Mouse (Mus musculus): ENCODE measurements around the gene Rab34. TPM values are rescaled to one million over a fixed set of nuclear protein-coding genes. Genes with fewer than 3 reads are reported as not detected.

Rab34 gene
- polyA plus RNA-seq, 1 experiment: 36.1 TPM

GRCm38 (mm10) chr11:78151161-78151560 lies 37.1 kb upstream of the Rab34 start:
- peak; percentile 70 for TF ChIP-seq CTCF (IDR thresholded peaks at IDR 0.05; ENCODE audit: low read depth, low read length)
- TF ChIP-seq EP300 (IDR thresholded peaks at IDR 0.05; ENCODE audit: insufficient read depth, low read depth, low read length): no peak
- no peak for TF ChIP-seq POLR2A (IDR thresholded peaks at IDR 0.05; ENCODE audit: insufficient read depth, low read length)
- Histone ChIP-seq H3K9ac (ENCODE audit: low read depth, poor library complexity, severe bottlenecking) (no peak overlapping the region), H3K27ac (ENCODE audit: insufficient read depth, low read length) (no peak overlapping the region), H3K36me3 (ENCODE audit: control insufficient read depth, insufficient read depth, low read length, poor library complexity, severe bottlenecking) (peaks cover 9% of the 10 kb centered on the region), H3K4me1 (ENCODE audit: control insufficient read depth, insufficient read depth, low read length) (no peaks in the 10 kb centered on the region), H3K27me3 (ENCODE audit: control insufficient read depth, insufficient read depth, low read length, poor library complexity, severe bottlenecking) (no peaks in the 10 kb centered on the region), H3K9me3 (replicated peaks; ENCODE audit: control insufficient read depth, insufficient read depth, low read length, poor library complexity, severe bottlenecking) (no peaks in the 10 kb centered on the region), H3K4me3 (ENCODE audit: low read depth, low read length) (no peak overlapping the region)

GRCm38 (mm10) chr11:78152299-78153231 lies 35.7 kb upstream of the Rab34 start:
- Histone ChIP-seq H3K27me3 (ENCODE audit: control insufficient read depth, insufficient read depth, low read length, poor library complexity, severe bottlenecking) (no peaks in the 10 kb centered on the region), H3K4me1 (ENCODE audit: control insufficient read depth, insufficient read depth, low read length) (no peaks in the 10 kb centered on the region), H3K9me3 (replicated peaks; ENCODE audit: control insufficient read depth, insufficient read depth, low read length, poor library complexity, severe bottlenecking) (no peaks in the 10 kb centered on the region), H3K4me3 (ENCODE audit: low read depth, low read length) (no peak overlapping the region), H3K36me3 (ENCODE audit: control insufficient read depth, insufficient read depth, low read length, poor library complexity, severe bottlenecking) (peaks cover 13% of the 10 kb centered on the region), H3K9ac (ENCODE audit: low read depth, poor library complexity, severe bottlenecking) (no peak overlapping the region), H3K27ac (ENCODE audit: insufficient read depth, low read length) (no peak overlapping the region)
- TF ChIP-seq CTCF (IDR thresholded peaks at IDR 0.05; ENCODE audit: low read depth, low read length) (no peak), POLR2A (IDR thresholded peaks at IDR 0.05; ENCODE audit: insufficient read depth, low read length) (no peak), EP300 (IDR thresholded peaks at IDR 0.05; ENCODE audit: insufficient read depth, low read depth, low read length) (no peak)

DNA sequence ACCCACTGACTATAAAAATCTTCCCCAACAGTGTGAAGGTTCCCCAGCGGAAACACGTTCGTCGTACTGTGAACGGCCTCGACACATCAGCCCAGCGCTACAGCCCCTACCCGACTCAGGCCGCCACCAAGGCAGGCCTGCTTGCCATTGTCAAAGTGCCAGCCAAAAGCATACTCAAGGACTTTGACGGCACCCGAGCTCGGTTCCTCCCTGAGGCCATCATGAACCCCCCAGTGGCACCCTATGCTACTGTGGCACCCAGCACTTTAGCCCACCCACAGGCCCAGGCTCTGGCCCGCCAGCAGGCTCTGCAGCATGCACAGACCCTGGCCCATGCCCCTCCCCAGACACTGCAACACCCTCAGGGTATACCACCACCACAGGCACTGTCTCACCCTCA lies 34.5 kb upstream of the Rab34 start:
- Histone ChIP-seq H3K4me1 (ENCODE audit: control insufficient read depth, insufficient read depth, low read length) (no peaks in the 10 kb centered on the region), H3K27me3 (ENCODE audit: control insufficient read depth, insufficient read depth, low read length, poor library complexity, severe bottlenecking) (no peaks in the 10 kb centered on the region), H3K36me3 (ENCODE audit: control insufficient read depth, insufficient read depth, low read length, poor library complexity, severe bottlenecking) (peaks cover 25% of the 10 kb centered on the region), H3K4me3 (ENCODE audit: low read depth, low read length) (no peak overlapping the region), H3K9me3 (replicated peaks; ENCODE audit: control insufficient read depth, insufficient read depth, low read length, poor library complexity, severe bottlenecking) (no peaks in the 10 kb centered on the region), H3K27ac (ENCODE audit: insufficient read depth, low read length) (no peak overlapping the region), H3K9ac (ENCODE audit: low read depth, poor library complexity, severe bottlenecking) (no peak overlapping the region)
- TF ChIP-seq POLR2A (IDR thresholded peaks at IDR 0.05; ENCODE audit: insufficient read depth, low read length): no peak
- no peak for TF ChIP-seq CTCF (IDR thresholded peaks at IDR 0.05; ENCODE audit: low read depth, low read length)
- TF ChIP-seq EP300 (IDR thresholded peaks at IDR 0.05; ENCODE audit: insufficient read depth, low read depth, low read length): no peak

DNA sequence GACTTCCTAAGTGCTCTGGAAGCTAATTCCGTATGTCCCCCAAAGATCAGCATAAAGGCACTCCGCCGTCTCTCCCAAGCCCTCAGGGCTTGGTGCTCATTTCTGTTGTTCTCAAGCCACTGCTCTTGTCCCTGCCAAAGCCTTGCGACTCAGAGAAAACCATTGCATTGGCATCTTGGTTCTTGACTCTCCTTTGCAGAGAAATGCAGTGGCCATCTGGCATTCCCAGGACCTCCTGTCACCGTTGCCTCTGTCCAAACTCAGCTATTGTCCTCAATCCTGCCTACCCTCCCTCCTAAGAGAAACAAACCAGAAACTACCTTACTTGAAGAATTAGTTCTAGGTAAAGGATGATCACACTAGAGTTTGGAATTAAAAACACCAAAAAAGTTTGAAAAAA lies 32.6 kb upstream of the Rab34 start:
- H3K27ac ChIP-seq (ENCODE audit: insufficient read depth, low read length): no peak overlapping the region
- peaks cover 41% of the 10 kb centered on the region for H3K36me3 ChIP-seq (ENCODE audit: control insufficient read depth, insufficient read depth, low read length, poor library complexity, severe bottlenecking)
- H3K9me3 ChIP-seq (replicated peaks; ENCODE audit: control insufficient read depth, insufficient read depth, low read length, poor library complexity, severe bottlenecking): no peaks in the 10 kb centered on the region
- H3K4me1 ChIP-seq (ENCODE audit: control insufficient read depth, insufficient read depth, low read length): no peaks in the 10 kb centered on the region
- H3K27me3 ChIP-seq (ENCODE audit: control insufficient read depth, insufficient read depth, low read length, poor library complexity, severe bottlenecking): no peaks in the 10 kb centered on the region
- TF ChIP-seq CTCF (IDR thresholded peaks at IDR 0.05; ENCODE audit: low read depth, low read length) (no peak), POLR2A (IDR thresholded peaks at IDR 0.05; ENCODE audit: insufficient read depth, low read length) (no peak), EP300 (IDR thresholded peaks at IDR 0.05; ENCODE audit: insufficient read depth, low read depth, low read length) (no peak)
- H3K9ac ChIP-seq (ENCODE audit: low read depth, poor library complexity, severe bottlenecking): no peak overlapping the region
- no peak overlapping the region for H3K4me3 ChIP-seq (ENCODE audit: low read depth, low read length)

GRCm38 (mm10) chr11:78156156-78156699 lies 32.0 kb upstream of the Rab34 start:
- H3K27me3 ChIP-seq (ENCODE audit: control insufficient read depth, insufficient read depth, low read length, poor library complexity, severe bottlenecking): no peaks in the 10 kb centered on the region
- TF ChIP-seq POLR2A (IDR thresholded peaks at IDR 0.05; ENCODE audit: insufficient read depth, low read length): no peak
- no peak for TF ChIP-seq CTCF (IDR thresholded peaks at IDR 0.05; ENCODE audit: low read depth, low read length)
- no peak for TF ChIP-seq EP300 (IDR thresholded peaks at IDR 0.05; ENCODE audit: insufficient read depth, low read depth, low read length)
- no peak overlapping the region for H3K9ac ChIP-seq (ENCODE audit: low read depth, poor library complexity, severe bottlenecking)
- H3K4me1 ChIP-seq (ENCODE audit: control insufficient read depth, insufficient read depth, low read length): no peaks in the 10 kb centered on the region
- no peak overlapping the region for H3K4me3 ChIP-seq (ENCODE audit: low read depth, low read length)
- H3K27ac ChIP-seq (ENCODE audit: insufficient read depth, low read length): no peak overlapping the region
- H3K9me3 ChIP-seq (replicated peaks; ENCODE audit: control insufficient read depth, insufficient read depth, low read length, poor library complexity, severe bottlenecking): no peaks in the 10 kb centered on the region
- peaks cover 44% of the 10 kb centered on the region for H3K36me3 ChIP-seq (ENCODE audit: control insufficient read depth, insufficient read depth, low read length, poor library complexity, severe bottlenecking)

DNA sequence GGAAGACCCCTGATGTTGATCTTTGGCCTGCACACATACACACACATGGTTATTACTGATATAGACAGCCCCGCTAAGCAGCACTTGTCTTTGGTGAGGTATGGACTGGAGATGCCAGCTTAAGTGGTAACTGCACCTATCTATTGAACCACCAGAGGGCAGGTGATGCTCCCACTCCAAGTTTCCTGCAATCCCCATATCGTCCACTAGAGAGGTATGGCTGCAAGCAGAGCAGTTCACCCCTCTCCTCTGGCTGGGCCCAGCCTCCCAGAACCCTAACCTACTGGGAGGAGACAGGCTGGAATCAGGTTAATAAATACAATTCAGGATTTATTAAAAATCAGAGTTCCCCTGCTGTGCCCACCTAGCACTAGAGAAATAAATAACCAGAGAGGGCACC lies 29.1 kb upstream of the Rab34 start:
- Histone ChIP-seq H3K27me3 (ENCODE audit: control insufficient read depth, insufficient read depth, low read length, poor library complexity, severe bottlenecking) (no peaks in the 10 kb centered on the region), H3K4me1 (ENCODE audit: control insufficient read depth, insufficient read depth, low read length) (peaks cover 4% of the 10 kb centered on the region), H3K27ac (ENCODE audit: insufficient read depth, low read length) (no peak overlapping the region), H3K9ac (ENCODE audit: low read depth, poor library complexity, severe bottlenecking) (no peak overlapping the region), H3K9me3 (replicated peaks; ENCODE audit: control insufficient read depth, insufficient read depth, low read length, poor library complexity, severe bottlenecking) (no peaks in the 10 kb centered on the region), H3K4me3 (ENCODE audit: low read depth, low read length) (no peak overlapping the region), H3K36me3 (ENCODE audit: control insufficient read depth, insufficient read depth, low read length, poor library complexity, severe bottlenecking) (peaks cover 54% of the 10 kb centered on the region)
- no peak for TF ChIP-seq POLR2A (IDR thresholded peaks at IDR 0.05; ENCODE audit: insufficient read depth, low read length)
- peak; percentile 94 for TF ChIP-seq CTCF (IDR thresholded peaks at IDR 0.05; ENCODE audit: low read depth, low read length)

All from ES-Bruce4 (cell line).